Comparison of ENCODE assay signal across 23 mouse cellular contexts in genomic region chr16:78372786-78373185, GRCm38 (mm10). TPM values are rescaled to one million over a fixed set of nuclear protein-coding genes. Genes with fewer than 3 reads are reported as not detected.
DNase-seq lines count a peak whose midpoint lies in the region; ATAC-seq and TF ChIP-seq lines count a peak whose summit lies in the region.
"Had no signal": no experiment of that assay in that cellular context is flagged by ENCODE, and none has a peak within 500 bp of the region (broad histone marks: within the 10 kb centered on the region; RNA-seq: fewer than 3 reads in every experiment).

No protein-coding gene starts in this region.

- H3K27ac ChIP-seq in lung, postnatal 0 days (ENCODE audit: low read length): 0 out of 2 replicates have a peak overlapping the region, but pooled peaks have one; percentile 1
- H3K27ac ChIP-seq in midbrain, embryonic 11.5 days (ENCODE audit: low read depth, low read length): no peak overlapping the region
- no peak overlapping the region for H3K27ac ChIP-seq in midbrain, embryonic 13.5 days
- H3K27ac ChIP-seq in kidney, embryonic 16.5 days (ENCODE audit: low read length): no peak overlapping the region
- H3K27ac ChIP-seq: embryonic facial prominence, embryonic 10.5 days; embryonic facial prominence, embryonic 12.5 days; forebrain, embryonic 13.5 days; forebrain, embryonic 15.5 days had no signal

- H3K9me3 ChIP-seq in lung, postnatal 0 days (ENCODE audit: low read length): no peaks in the 10 kb centered on the region
- H3K9me3 ChIP-seq in midbrain, embryonic 11.5 days (ENCODE audit: control insufficient read depth, low read length): no peaks in the 10 kb centered on the region
- no peaks in the 10 kb centered on the region for H3K9me3 ChIP-seq in midbrain, embryonic 13.5 days
- no peaks in the 10 kb centered on the region for H3K9me3 ChIP-seq in kidney, embryonic 16.5 days (ENCODE audit: low read length)
- H3K9me3 ChIP-seq: embryonic facial prominence, embryonic 10.5 days; embryonic facial prominence, embryonic 12.5 days; forebrain, embryonic 13.5 days; forebrain, embryonic 15.5 days had no signal

- H3K4me1 ChIP-seq in lung, postnatal 0 days (ENCODE audit: insufficient read depth, low read depth, low read length): no peaks in the 10 kb centered on the region; the same call in 1 of the 2 replicates
- H3K4me1 ChIP-seq in midbrain, embryonic 11.5 days (ENCODE audit: control insufficient read depth, insufficient read depth, low read length): peaks cover 9% of the 10 kb centered on the region
- peaks cover 15% of the 10 kb centered on the region for H3K4me1 ChIP-seq in midbrain, embryonic 13.5 days (replicated peaks)
- peaks cover 16% of the 10 kb centered on the region for H3K4me1 ChIP-seq in kidney, embryonic 16.5 days (ENCODE audit: insufficient read depth, low read length)

- no peak overlapping the region for H3K4me2 ChIP-seq in lung, postnatal 0 days (replicated peaks; ENCODE audit: low read depth, low read length)
- no peak overlapping the region for H3K4me2 ChIP-seq in midbrain, embryonic 11.5 days
- no peak overlapping the region for H3K4me2 ChIP-seq in midbrain, embryonic 13.5 days (replicated peaks)
- no peak overlapping the region for H3K4me2 ChIP-seq in kidney, embryonic 16.5 days (replicated peaks; ENCODE audit: low read depth, low read length)
- H3K4me2 ChIP-seq: embryonic facial prominence, embryonic 12.5 days; forebrain, embryonic 13.5 days; forebrain, embryonic 15.5 days had no signal

- peak; percentile 57 for DNase-seq in lung, postnatal 0 days (ENCODE audit: low spot score)
- DNase-seq in lung, postnatal 25 days (ENCODE audit: low spot score): no peak
- DNase-seq in midbrain, embryonic 11.5 days (ENCODE audit: low spot score, missing footprints): peak; percentile 74
- peak; percentile 2 for DNase-seq in NIH3T3 (ENCODE audit: low read depth)
- no peak for DNase-seq in right cerebral cortex, postnatal 10 days (ENCODE audit: low spot score in 2 of 2)
- DNase-seq: adrenal gland, adult 8-10 months; adrenal gland, postnatal 14 days; adrenal gland, postnatal 36 days; B cell, adult 2 months; cerebellum, adult 11-12 months; cerebellum, adult 2 months; cerebellum, adult 9-10 months; cerebellum, postnatal 10 days; cerebellum, postnatal 25 days; forebrain, postnatal 0 days had no signal

- no peak overlapping the region; the same call in 1 of the 2 replicates for H3K4me3 ChIP-seq in lung, postnatal 0 days (ENCODE audit: low read depth, low read length)
- H3K4me3 ChIP-seq in midbrain, embryonic 11.5 days (ENCODE audit: low read depth, low read length): no peak overlapping the region
- no peak overlapping the region for H3K4me3 ChIP-seq in midbrain, embryonic 13.5 days (replicated peaks)
- no peak overlapping the region for H3K4me3 ChIP-seq in kidney, embryonic 16.5 days (ENCODE audit: low read length)
- H3K4me3 ChIP-seq: embryonic facial prominence, embryonic 10.5 days; embryonic facial prominence, embryonic 12.5 days; forebrain, embryonic 13.5 days; forebrain, embryonic 15.5 days had no signal

- 56% methylated on average over 5 of the region's 5 CpGs for WGBS in lung, postnatal 0 days
- 82% methylated on average over 5 of the region's 5 CpGs for WGBS in midbrain, embryonic 11.5 days
- 92% methylated on average over 5 of the region's 5 CpGs for WGBS in midbrain, embryonic 13.5 days
- 85% methylated on average over 5 of the region's 5 CpGs for WGBS in kidney, embryonic 16.5 days

- H3K9ac ChIP-seq in lung, postnatal 0 days (replicated peaks; ENCODE audit: low read depth): no peak overlapping the region
- H3K9ac ChIP-seq in midbrain, embryonic 11.5 days (ENCODE audit: low read length): no peak overlapping the region
- no peak overlapping the region for H3K9ac ChIP-seq in midbrain, embryonic 13.5 days (replicated peaks)
- no peak overlapping the region for H3K9ac ChIP-seq in kidney, embryonic 16.5 days (replicated peaks; ENCODE audit: low read length)
- H3K9ac ChIP-seq: embryonic facial prominence, embryonic 12.5 days; forebrain, embryonic 13.5 days; forebrain, embryonic 15.5 days; forebrain, postnatal 0 days had no signal

- TF ChIP-seq EP300 in lung, postnatal 0 days (IDR thresholded peaks at IDR 0.05): no peak

- ATAC-seq in lung, postnatal 0 days: no peak
- ATAC-seq in midbrain, embryonic 11.5 days (ENCODE audit: low FRiP score): no peak
- no peak for ATAC-seq in midbrain, embryonic 13.5 days
- ATAC-seq in kidney, embryonic 16.5 days (ENCODE audit: low FRiP score, low TSS enrichment): no peak
- ATAC-seq: activated CD4-positive, CD25-positive, alpha-beta regulatory T cell, adult 4 months; CD4-positive, CD25-positive, alpha-beta regulatory T cell, adult 4 months; forebrain, embryonic 13.5 days; forebrain, embryonic 15.5 days; forebrain, postnatal 0 days had no signal

- 0 out of 2 replicates have a peak, but pooled peaks cover 10% of the 10 kb centered on the region for H3K36me3 ChIP-seq in lung, postnatal 0 days (ENCODE audit: insufficient read depth, low read length)
- no peaks in the 10 kb centered on the region for H3K36me3 ChIP-seq in midbrain, embryonic 11.5 days (ENCODE audit: control insufficient read depth, insufficient read depth, low read length)
- peaks cover 15% of the 10 kb centered on the region for H3K36me3 ChIP-seq in midbrain, embryonic 13.5 days
- H3K36me3 ChIP-seq in kidney, embryonic 16.5 days (ENCODE audit: insufficient read depth, low read length): peaks cover 21% of the 10 kb centered on the region

- H3K27me3 ChIP-seq in lung, postnatal 0 days (replicated peaks; ENCODE audit: insufficient read depth, low read length): no peaks in the 10 kb centered on the region
- no peaks in the 10 kb centered on the region for H3K27me3 ChIP-seq in midbrain, embryonic 11.5 days (ENCODE audit: control insufficient read depth, insufficient read depth, low read length)
- no peaks in the 10 kb centered on the region for H3K27me3 ChIP-seq in midbrain, embryonic 13.5 days
- H3K27me3 ChIP-seq in kidney, embryonic 16.5 days (ENCODE audit: insufficient read depth, low read length): no peaks in the 10 kb centered on the region
- H3K27me3 ChIP-seq: embryonic facial prominence, embryonic 12.5 days; forebrain, embryonic 13.5 days; forebrain, embryonic 15.5 days had no signal

- TF ChIP-seq CTCF in lung, postnatal 0 days (IDR thresholded peaks at IDR 0.05): no peak

RNA-seq across cellular contexts. Expression of gene Btg3, which starts 4.2 kb away (rescaled TPM):
- polyA plus RNA-seq in lung, postnatal 0 days (2015; fragmentation: Nextera tagmentation; extraction: Ambion mirVana): 209 and 242 TPM in 2 replicates
- polyA plus RNA-seq in midbrain, embryonic 11.5 days (2014; fragmentation: Nextera tagmentation; extraction: Ambion mirVana): 50.4 and 51.3 TPM in 2 replicates
- 24.6 and 27.4 TPM in 2 replicates for polyA plus RNA-seq in midbrain, embryonic 13.5 days (2015; fragmentation: Nextera tagmentation; extraction: Ambion mirVana)
- 24.7 and 33.1 TPM in 2 replicates for polyA plus RNA-seq in kidney, embryonic 16.5 days (2015; fragmentation: Nextera tagmentation; extraction: Ambion mirVana)

Comparison
In these comparisons a context has a peak if more than half of its experiments do, and no peak if none do; other contexts are left out.
1. DNase-seq: peak in lung, postnatal 0 days (single experiment), midbrain, embryonic 11.5 days (single experiment) and NIH3T3 (single experiment); none in lung, postnatal 25 days (single experiment) and right cerebral cortex, postnatal 10 days (0 of 2).